Mouse (Mus musculus): ENCODE results near the gene Tbc1d10c.

Gene Tbc1d10c

GRCm38 (mm10) chr19:4191528-4192250 is 605 bp upstream of the Tbc1d10c start, which contains the start of gene Ppp1ca:
Gene Ppp1ca, plus strand, starts transcription at chr19:4192065.
- peak; percentile 99 for DNase-seq

GRCm38 (mm10) chr19:4189051-4189620 is 1.9 kb downstream of the Tbc1d10c start:
- DNase-seq = no peak

GRCm38 (mm10) chr19:4187303-4187702 is 3.8 kb downstream of the Tbc1d10c start:
- no peak for DNase-seq

GRCm38 (mm10) chr19:4184976-4185975 is 5.8 kb downstream of the Tbc1d10c start:
- DNase-seq = peak; percentile 61 to 70

GRCm38 (mm10) chr19:4183689-4184088 is 7.4 kb downstream of the Tbc1d10c start:
- DNase-seq = no peak

GRCm38 (mm10) chr19:4181892-4182291 is 9.2 kb downstream of the Tbc1d10c start:
- peak; percentile 63 to 73 for DNase-seq

GRCm38 (mm10) chr19:4180411-4180810 is 10.7 kb downstream of the Tbc1d10c start:
- no peak for DNase-seq

- peak; percentile 69 to 78 for DNase-seq
Measured at GRCm38 (mm10) chr19:4175368-4175947, 15.6 kb downstream of the Tbc1d10c start, which contains the start of gene Carns1. Gene Carns1, minus strand, starts transcription at chr19:4175479.

- no peak for DNase-seq
Measured at GRCm38 (mm10) chr19:4172925-4173324, 18.2 kb downstream of the Tbc1d10c start.

GRCm38 (mm10) chr19:4171393-4172290 is 19.4 kb downstream of the Tbc1d10c start:
- no peak for DNase-seq

GRCm38 (mm10) chr19:4170723-4171392 is 20.2 kb downstream of the Tbc1d10c start:
- no peak for DNase-seq

GRCm38 (mm10) chr19:4169810-4170209 is 21.3 kb downstream of the Tbc1d10c start:
- DNase-seq = no peak

GRCm38 (mm10) chr19:4169378-4169784 is 21.7 kb downstream of the Tbc1d10c start:
- DNase-seq = peak; percentile 100

GRCm38 (mm10) chr19:4166678-4167476 is 24.2 kb downstream of the Tbc1d10c start:
- DNase-seq = no peak

GRCm38 (mm10) chr19:4164721-4165120 is 26.4 kb downstream of the Tbc1d10c start:
- no peak for DNase-seq

GRCm38 (mm10) chr19:4164100-4164499 is 27.0 kb downstream of the Tbc1d10c start:
- DNase-seq = no peak

GRCm38 (mm10) chr19:4163543-4163887 is 27.6 kb downstream of the Tbc1d10c start:
- DNase-seq = no peak

GRCm38 (mm10) chr19:4162646-4163542 is 28.2 kb downstream of the Tbc1d10c start, which contains the start of gene Rps6kb2:
Gene Rps6kb2, minus strand, starts transcription at chr19:4163354.
- peak; percentile 98 for DNase-seq

- no peak for DNase-seq
Measured at GRCm38 (mm10) chr19:4159049-4159448, 32.0 kb downstream of the Tbc1d10c start.
